Comparison of ENCODE assay signal across 10 mouse cellular contexts in genomic region chr4:59818498-59818897, GRCm38 (mm10). TPM values are rescaled to one million over a fixed set of nuclear protein-coding genes. Genes with fewer than 3 reads are reported as not detected.
DNase-seq lines count a peak whose midpoint lies in the region; ATAC-seq and TF ChIP-seq lines count a peak whose summit lies in the region.
"Had no signal": no experiment of that assay in that cellular context is flagged by ENCODE, and none has a peak within 500 bp of the region (broad histone marks: within the 10 kb centered on the region; RNA-seq: fewer than 3 reads in every experiment).

No protein-coding gene starts in this region.

- no peak for TF ChIP-seq CTCF in kidney, adult 2 months (conservative IDR thresholded peaks at IDR 0.05; ENCODE audit: insufficient read depth, insufficient read length, low read depth, low read length)

- DNase-seq in kidney, adult 2 months: no peak
- no peak for DNase-seq in kidney, postnatal 14 days
- no peak for DNase-seq in midbrain, embryonic 14.5 days
- no peak for DNase-seq in forebrain, embryonic 14.5 days (ENCODE audit: low spot score)
- peak; percentile 9 for DNase-seq in lung, postnatal 10 days
- no peak for DNase-seq in gastrocnemius, adult 8-10 months (ENCODE audit: low spot score in 2 of 2)
- DNase-seq: gastrocnemius, postnatal 14 days had no signal

- no peak for TF ChIP-seq POLR2A in kidney, adult 2 months (IDR thresholded peaks at IDR 0.05; ENCODE audit: low read depth, low read length)

- no peak overlapping the region for H3K4me3 ChIP-seq in kidney, adult 2 months (ENCODE audit: insufficient read depth, low read depth, low read length)
- no peak overlapping the region for H3K4me3 ChIP-seq in midbrain, embryonic 12.5 days
- no peak overlapping the region for H3K4me3 ChIP-seq in midbrain, embryonic 14.5 days (replicated peaks; ENCODE audit: low read depth, low read length)
- no peak overlapping the region for H3K4me3 ChIP-seq in forebrain, embryonic 14.5 days (ENCODE audit: low read depth, low read length)
- H3K4me3 ChIP-seq: embryonic facial prominence, embryonic 13.5 days had no signal

- 69% methylated on average over 10 of the region's 10 CpGs for WGBS in kidney, adult 2 months
- WGBS in midbrain, embryonic 12.5 days: 75% methylated on average over 10 of the region's 10 CpGs
- 72% methylated on average over 10 of the region's 10 CpGs for WGBS in midbrain, embryonic 14.5 days
- WGBS in forebrain, embryonic 14.5 days: 57% methylated on average over 10 of the region's 10 CpGs

- H3K27me3 ChIP-seq in kidney, adult 2 months (replicated peaks; ENCODE audit: control insufficient read depth, insufficient read depth, low read length): no peaks in the 10 kb centered on the region
- no peaks in the 10 kb centered on the region for H3K27me3 ChIP-seq in midbrain, embryonic 12.5 days
- H3K27me3 ChIP-seq in midbrain, embryonic 14.5 days (ENCODE audit: control insufficient read depth, insufficient read depth, low read length): no peaks in the 10 kb centered on the region
- H3K27me3 ChIP-seq in forebrain, embryonic 14.5 days (replicated peaks; ENCODE audit: control insufficient read depth, insufficient read depth, low read length): no peaks in the 10 kb centered on the region
- H3K27me3 ChIP-seq: embryonic facial prominence, embryonic 13.5 days had no signal

- H3K36me3 ChIP-seq in kidney, adult 2 months (ENCODE audit: control insufficient read depth, insufficient read depth, low read length): no peaks in the 10 kb centered on the region
- H3K36me3 ChIP-seq in midbrain, embryonic 12.5 days: no peaks in the 10 kb centered on the region
- H3K36me3 ChIP-seq in midbrain, embryonic 14.5 days (ENCODE audit: control insufficient read depth, insufficient read depth, low read length): no peaks in the 10 kb centered on the region
- no peaks in the 10 kb centered on the region for H3K36me3 ChIP-seq in forebrain, embryonic 14.5 days (ENCODE audit: control insufficient read depth, insufficient read depth, low read length)
- H3K36me3 ChIP-seq: embryonic facial prominence, embryonic 13.5 days had no signal

- H3K9me3 ChIP-seq in midbrain, embryonic 12.5 days: no peaks in the 10 kb centered on the region
- H3K9me3 ChIP-seq in midbrain, embryonic 14.5 days (ENCODE audit: control insufficient read depth, low read length): no peaks in the 10 kb centered on the region
- no peaks in the 10 kb centered on the region for H3K9me3 ChIP-seq in forebrain, embryonic 14.5 days (replicated peaks; ENCODE audit: control insufficient read depth, low read length)
- H3K9me3 ChIP-seq: embryonic facial prominence, embryonic 13.5 days had no signal

- no peak overlapping the region for H3K9ac ChIP-seq in midbrain, embryonic 12.5 days (replicated peaks)
- no peak overlapping the region for H3K9ac ChIP-seq in midbrain, embryonic 14.5 days (replicated peaks; ENCODE audit: low read length)
- no peak overlapping the region for H3K9ac ChIP-seq in forebrain, embryonic 14.5 days (ENCODE audit: low read length)
- H3K9ac ChIP-seq: embryonic facial prominence, embryonic 13.5 days had no signal

- H3K27ac ChIP-seq in kidney, adult 2 months (ENCODE audit: insufficient read depth, low read depth, low read length): peak overlapping the region; percentile 21; the same call in 1 of the 2 replicates
- H3K27ac ChIP-seq in midbrain, embryonic 12.5 days (replicated peaks): peak overlapping the region; percentile 70
- no peak overlapping the region for H3K27ac ChIP-seq in midbrain, embryonic 14.5 days (replicated peaks; ENCODE audit: low read depth, low read length)
- H3K27ac ChIP-seq in forebrain, embryonic 14.5 days (ENCODE audit: low read depth, low read length): peak overlapping the region; percentile 56; the same call in 1 of the 2 replicates
- H3K27ac ChIP-seq: embryonic facial prominence, embryonic 13.5 days had no signal

- H3K4me2 ChIP-seq in midbrain, embryonic 12.5 days (replicated peaks): no peak overlapping the region
- no peak overlapping the region for H3K4me2 ChIP-seq in midbrain, embryonic 14.5 days (ENCODE audit: low read length)
- no peak overlapping the region for H3K4me2 ChIP-seq in forebrain, embryonic 14.5 days (ENCODE audit: low read length)
- H3K4me2 ChIP-seq: embryonic facial prominence, embryonic 13.5 days had no signal

- peaks cover 20% of the 10 kb centered on the region for H3K4me1 ChIP-seq in kidney, adult 2 months (ENCODE audit: control insufficient read depth, insufficient read depth, low read length)
- peaks cover 30% of the 10 kb centered on the region for H3K4me1 ChIP-seq in midbrain, embryonic 12.5 days
- peaks cover 13% of the 10 kb centered on the region; the same call in 1 of the 2 replicates for H3K4me1 ChIP-seq in midbrain, embryonic 14.5 days (ENCODE audit: control insufficient read depth, insufficient read depth, low read length)
- peaks cover 13% of the 10 kb centered on the region; the same call in 1 of the 2 replicates for H3K4me1 ChIP-seq in forebrain, embryonic 14.5 days (ENCODE audit: control insufficient read depth, insufficient read depth, low read length)

- no peak for ATAC-seq in midbrain, embryonic 12.5 days (ENCODE audit: low FRiP score, low read depth)
- ATAC-seq in midbrain, embryonic 14.5 days (ENCODE audit: low FRiP score, low TSS enrichment): no peak
- ATAC-seq in forebrain, embryonic 14.5 days: no peak
- ATAC-seq: intestine, embryonic 16.5 days had no signal

RNA-seq across cellular contexts. Expression of gene Snx30, which starts 12.9 kb away (rescaled TPM):
- polyA plus RNA-seq in kidney, adult 2 months (2012; rRNA removed): 4.8 and 5.2 TPM in 2 replicates
- polyA plus RNA-seq in midbrain, embryonic 12.5 days (2016; fragmentation: Nextera tagmentation; extraction: Ambion mirVana): 14.5 and 18.4 TPM in 2 replicates
- polyA plus RNA-seq in midbrain, embryonic 14.5 days (2014; fragmentation: Nextera tagmentation; extraction: Ambion mirVana): 22.7 and 23.4 TPM in 2 replicates
- polyA plus RNA-seq in forebrain, embryonic 14.5 days (2014; fragmentation: Nextera tagmentation; extraction: Ambion mirVana): 9.8 and 11.4 TPM in 2 replicates
- 1 to 10 TPM; 2.9 to 4.5 (median 3.8) TPM for total RNA-seq in gastrocnemius, adult 8-10 months (2022)

RNA-seq across cellular contexts. Expression of gene Inip, which starts 17.1 kb away (rescaled TPM):
- 5.7 and 7.5 TPM in 2 replicates for polyA plus RNA-seq in kidney, adult 2 months (2012; rRNA removed)
- 94.5 and 101 TPM in 2 replicates for polyA plus RNA-seq in midbrain, embryonic 12.5 days (2016; fragmentation: Nextera tagmentation; extraction: Ambion mirVana)
- polyA plus RNA-seq in midbrain, embryonic 14.5 days (2014; fragmentation: Nextera tagmentation; extraction: Ambion mirVana): 55.7 and 64.6 TPM in 2 replicates
- polyA plus RNA-seq in forebrain, embryonic 14.5 days (2014; fragmentation: Nextera tagmentation; extraction: Ambion mirVana): 68.0 and 72.1 TPM in 2 replicates
- total RNA-seq in gastrocnemius, adult 8-10 months (2022): 1 to 10 TPM; 2.4 to 3.8 (median 3.0) TPM
